16 mouse cellular contexts compared by ENCODE assay signal in the genomic region with DNA sequence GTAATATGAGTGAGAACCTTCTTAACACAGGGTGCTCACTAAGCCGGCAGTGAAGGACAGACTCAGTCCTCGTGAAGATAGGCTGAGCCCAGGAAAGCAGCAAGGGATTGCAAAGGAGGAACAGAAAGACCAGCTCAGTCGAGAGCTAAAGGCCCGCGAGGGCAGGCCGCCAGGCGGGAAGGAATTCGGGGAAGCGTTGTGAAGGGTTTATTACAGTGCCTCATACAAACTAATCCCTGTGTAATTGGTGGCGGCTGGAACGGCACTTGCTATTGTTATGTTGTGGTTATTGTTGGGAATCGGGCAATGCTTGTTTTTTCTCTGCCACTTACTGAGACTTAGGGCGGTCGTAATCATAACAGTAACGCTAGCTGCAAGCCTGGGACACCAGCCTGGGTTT. TPM values are rescaled to one million over a fixed set of nuclear protein-coding genes. Genes with fewer than 3 reads are reported as not detected.
A peak's percentile ranks its signal among the peaks of the same experiment; 100 is the strongest.
DNase-seq lines count a peak whose midpoint lies in the region; ATAC-seq and TF ChIP-seq lines count a peak whose summit lies in the region.
"Had no signal": no experiment of that assay in that cellular context is flagged by ENCODE, and none has a peak within 500 bp of the region (broad histone marks: within the 10 kb centered on the region; RNA-seq: fewer than 3 reads in every experiment).

No protein-coding gene starts in this region.

- H3K27ac ChIP-seq in forebrain, embryonic 12.5 days: peak overlapping the region; percentile 43
- no peak overlapping the region for H3K27ac ChIP-seq in forebrain, embryonic 16.5 days (ENCODE audit: low read length)
- H3K27ac ChIP-seq in lung, embryonic 14.5 days (ENCODE audit: low read depth): no peak overlapping the region
- H3K27ac ChIP-seq in ES-E14 (ENCODE audit: insufficient read depth, low read depth, low read length, poor library complexity, severe bottlenecking): no peak overlapping the region
- H3K27ac ChIP-seq in forebrain, embryonic 14.5 days (ENCODE audit: low read depth, low read length): peak overlapping the region; percentile 33; the same call in 1 of the 2 replicates

- 20% methylated on average over 15 of the region's 15 CpGs for WGBS in forebrain, embryonic 12.5 days
- 10% methylated on average over 15 of the region's 15 CpGs for WGBS in forebrain, embryonic 16.5 days
- 65% methylated on average over 15 of the region's 15 CpGs for WGBS in lung, embryonic 14.5 days
- 8% methylated on average over 15 of the region's 15 CpGs for WGBS in forebrain, embryonic 14.5 days

- in situ Hi-C loops in ES-E14 (cut with MboI; ENCODE audit: low sequenced_read_pairs in 2 of 2, unreplicated experiment in 2 of 2): no loop called here

- no peak overlapping the region for H3K4me2 ChIP-seq in forebrain, embryonic 12.5 days
- H3K4me2 ChIP-seq in forebrain, embryonic 16.5 days (ENCODE audit: low read length): no peak overlapping the region
- no peak overlapping the region for H3K4me2 ChIP-seq in lung, embryonic 14.5 days
- H3K4me2 ChIP-seq in forebrain, embryonic 14.5 days (ENCODE audit: low read length): no peak overlapping the region

- H3K27me3 ChIP-seq in forebrain, embryonic 12.5 days: no peaks in the 10 kb centered on the region
- no peaks in the 10 kb centered on the region for H3K27me3 ChIP-seq in forebrain, embryonic 16.5 days (replicated peaks; ENCODE audit: control insufficient read depth, insufficient read depth, low read length)
- no peaks in the 10 kb centered on the region for H3K27me3 ChIP-seq in lung, embryonic 14.5 days (ENCODE audit: insufficient read depth, low read length)
- H3K27me3 ChIP-seq in forebrain, embryonic 14.5 days (replicated peaks; ENCODE audit: control insufficient read depth, insufficient read depth, low read length): no peaks in the 10 kb centered on the region
- H3K27me3 ChIP-seq: CH12.LX had no signal

- peaks cover 30% of the 10 kb centered on the region for H3K4me1 ChIP-seq in forebrain, embryonic 12.5 days
- H3K4me1 ChIP-seq in forebrain, embryonic 16.5 days (replicated peaks; ENCODE audit: control insufficient read depth, insufficient read depth, low read length): peaks cover 24% of the 10 kb centered on the region
- H3K4me1 ChIP-seq in lung, embryonic 14.5 days (ENCODE audit: insufficient read depth): 0 out of 2 replicates have a peak, but pooled peaks cover 3% of the 10 kb centered on the region
- H3K4me1 ChIP-seq in ES-E14 (ENCODE audit: control insufficient read depth in 2 of 2, insufficient read depth in 2 of 2, low read length in 2 of 2, poor library complexity in 1 of 2): peaks cover 17 to 55% of the 10 kb centered on the region in 2 experiments
- peaks cover 5% of the 10 kb centered on the region for H3K4me1 ChIP-seq in forebrain, embryonic 14.5 days (ENCODE audit: control insufficient read depth, insufficient read depth, low read length)

- 0 out of 2 replicates have a peak overlapping the region, but pooled peaks have one; percentile 1 for H3K9ac ChIP-seq in forebrain, embryonic 12.5 days
- H3K9ac ChIP-seq in forebrain, embryonic 16.5 days (replicated peaks; ENCODE audit: low read depth, low read length): no peak overlapping the region
- no peak overlapping the region for H3K9ac ChIP-seq in lung, embryonic 14.5 days
- no peak overlapping the region for H3K9ac ChIP-seq in ES-E14 (ENCODE audit: insufficient read depth, low read depth, low read length, poor library complexity, severe bottlenecking)
- H3K9ac ChIP-seq in forebrain, embryonic 14.5 days (ENCODE audit: low read length): no peak overlapping the region

- no peaks in the 10 kb centered on the region for H3K9me3 ChIP-seq in forebrain, embryonic 12.5 days
- H3K9me3 ChIP-seq in forebrain, embryonic 16.5 days (ENCODE audit: control insufficient read depth, low read length): no peaks in the 10 kb centered on the region
- H3K9me3 ChIP-seq in lung, embryonic 14.5 days (ENCODE audit: low read depth, low read length): no peaks in the 10 kb centered on the region
- H3K9me3 ChIP-seq in ES-E14 (ENCODE audit: control insufficient read depth, insufficient read depth, low read depth, low read length): no peaks in the 10 kb centered on the region
- no peaks in the 10 kb centered on the region for H3K9me3 ChIP-seq in forebrain, embryonic 14.5 days (replicated peaks; ENCODE audit: control insufficient read depth, low read length)
- H3K9me3 ChIP-seq: heart, embryonic 10.5 days had no signal

- no peak for TF ChIP-seq CTCF in lung, embryonic 14.5 days (IDR thresholded peaks at IDR 0.05; ENCODE audit: low read depth)

- no peak for ATAC-seq in forebrain, embryonic 12.5 days (ENCODE audit: low FRiP score)
- ATAC-seq in forebrain, embryonic 16.5 days: no peak
- no peak for ATAC-seq in lung, embryonic 14.5 days (ENCODE audit: insufficient read depth)
- ATAC-seq in forebrain, embryonic 14.5 days: no peak

- H3K4me3 ChIP-seq in forebrain, embryonic 12.5 days (replicated peaks): no peak overlapping the region
- no peak overlapping the region for H3K4me3 ChIP-seq in forebrain, embryonic 16.5 days (replicated peaks; ENCODE audit: low read length)
- no peak overlapping the region for H3K4me3 ChIP-seq in lung, embryonic 14.5 days (ENCODE audit: low read depth, low read length)
- H3K4me3 ChIP-seq in ES-E14 (ENCODE audit: insufficient read depth in 1 of 2, low read depth in 1 of 2, low read length in 2 of 2, poor library complexity in 1 of 2, severe bottlenecking in 1 of 2): peak overlapping the region; percentile 1 to 23; a peak in 1 of 4 replicates
- no peak overlapping the region for H3K4me3 ChIP-seq in forebrain, embryonic 14.5 days (ENCODE audit: low read depth, low read length)
- H3K4me3 ChIP-seq: heart, embryonic 10.5 days had no signal

- peak; percentile 47 for DNase-seq in lung, embryonic 14.5 days
- no peak for DNase-seq in lung, postnatal 36 days
- DNase-seq in ES-E14 (ENCODE audit: low read depth, low spot score): no peak
- DNase-seq in forebrain, embryonic 14.5 days (ENCODE audit: low spot score): peak; percentile 64
- DNase-seq in thymus, postnatal 36 days: no peak
- no peak for DNase-seq in heart, adult 11 months
- DNase-seq: cerebellum, adult 9-11 months; gastrocnemius, postnatal 25 days; kidney, adult 9 months; layer of hippocampus, postnatal 36 days; retina, postnatal 1 day had no signal

- H3K36me3 ChIP-seq in forebrain, embryonic 12.5 days (replicated peaks): peaks cover 92% of the 10 kb centered on the region
- peaks cover 27% of the 10 kb centered on the region for H3K36me3 ChIP-seq in forebrain, embryonic 16.5 days (ENCODE audit: control insufficient read depth, insufficient read depth)
- peaks cover 97% of the 10 kb centered on the region for H3K36me3 ChIP-seq in lung, embryonic 14.5 days (ENCODE audit: insufficient read depth)
- peaks cover 97% of the 10 kb centered on the region for H3K36me3 ChIP-seq in ES-E14 (ENCODE audit: control insufficient read depth, insufficient read depth, low read length, poor library complexity, severe bottlenecking)
- H3K36me3 ChIP-seq in forebrain, embryonic 14.5 days (ENCODE audit: control insufficient read depth, insufficient read depth, low read length): peaks cover 88% of the 10 kb centered on the region

TF ChIP-seq in ES-E14, 5 proteins besides CTCF, POLR2A, EP300 and RAD21:
- no peak for TF ChIP-seq HCFC1 (IDR thresholded peaks at IDR 0.05; ENCODE audit: borderline replicate concordance, insufficient read depth, low read length)
- TF ChIP-seq CHD2 (IDR thresholded peaks at IDR 0.05; ENCODE audit: low read depth, low read length): no peak
- no peak for TF ChIP-seq ZNF384 (IDR thresholded peaks at IDR 0.05; ENCODE audit: low read depth, low read length)
- no peak for TF ChIP-seq ZC3H11A (IDR thresholded peaks at IDR 0.05; ENCODE audit: borderline replicate concordance, low read depth, low read length)
- TF ChIP-seq MAFK (IDR thresholded peaks at IDR 0.05; ENCODE audit: insufficient read depth, low read depth, low read length): no peak
TF ChIP-seq in ES-E14: peak in this region for 0.

RNA-seq across cellular contexts. Expression of gene Cisd3, which starts 8.2 kb away (rescaled TPM):
- 13.2 and 14.9 TPM in 2 replicates for polyA plus RNA-seq in forebrain, embryonic 12.5 days (2016; fragmentation: Nextera tagmentation; extraction: Ambion mirVana)
- polyA plus RNA-seq in forebrain, embryonic 16.5 days (2015; fragmentation: Nextera tagmentation; extraction: Ambion mirVana): 14.6 and 15.4 TPM in 2 replicates
- 27.1 and 35.3 TPM in 2 replicates for polyA plus RNA-seq in lung, embryonic 14.5 days (2014; fragmentation: Nextera tagmentation; extraction: Ambion mirVana)
- 49.9 and 66.0 TPM in 2 replicates for total RNA-seq in ES-E14 (2012; rRNA removed)
- 17.3 and 19.5 TPM in 2 replicates for polyA plus RNA-seq in forebrain, embryonic 14.5 days (2014; fragmentation: Nextera tagmentation; extraction: Ambion mirVana)

RNA-seq across cellular contexts. Expression of gene Mllt6, which starts 14.2 kb away (rescaled TPM):
- polyA plus RNA-seq in forebrain, embryonic 12.5 days (2016; fragmentation: Nextera tagmentation; extraction: Ambion mirVana): 3.3 and 3.7 TPM in 2 replicates
- polyA plus RNA-seq in forebrain, embryonic 16.5 days (2015; fragmentation: Nextera tagmentation; extraction: Ambion mirVana): 4.2 and 5.1 TPM in 2 replicates
- 5.2 TPM in 2 replicates for polyA plus RNA-seq in lung, embryonic 14.5 days (2014; fragmentation: Nextera tagmentation; extraction: Ambion mirVana)
- total RNA-seq in ES-E14 (2012; rRNA removed): 113 and 142 TPM in 2 replicates
- polyA plus RNA-seq in forebrain, embryonic 14.5 days (2014; fragmentation: Nextera tagmentation; extraction: Ambion mirVana): 5.0 and 5.9 TPM in 2 replicates

RNA-seq across cellular contexts. Expression of gene Pcgf2, which starts 22.9 kb away (rescaled TPM):
- 24.2 TPM in 2 replicates for polyA plus RNA-seq in forebrain, embryonic 12.5 days (2016; fragmentation: Nextera tagmentation; extraction: Ambion mirVana)
- 14.8 and 19.8 TPM in 2 replicates for polyA plus RNA-seq in forebrain, embryonic 16.5 days (2015; fragmentation: Nextera tagmentation; extraction: Ambion mirVana)
- polyA plus RNA-seq in lung, embryonic 14.5 days (2014; fragmentation: Nextera tagmentation; extraction: Ambion mirVana): 16.0 and 19.7 TPM in 2 replicates
- total RNA-seq in ES-E14 (2012; rRNA removed): 20.1 and 28.4 TPM in 2 replicates
- polyA plus RNA-seq in forebrain, embryonic 14.5 days (2014; fragmentation: Nextera tagmentation; extraction: Ambion mirVana): 17.6 and 21.9 TPM in 2 replicates
- total RNA-seq: neutrophil, adult 5-6 weeks had no signal

RNA-seq across cellular contexts. Expression of gene Psmb3, which starts 25.8 kb away (rescaled TPM):
- polyA plus RNA-seq in forebrain, embryonic 12.5 days (2016; fragmentation: Nextera tagmentation; extraction: Ambion mirVana): 457 TPM in 2 replicates
- 403 and 431 TPM in 2 replicates for polyA plus RNA-seq in forebrain, embryonic 16.5 days (2015; fragmentation: Nextera tagmentation; extraction: Ambion mirVana)
- 496 and 514 TPM in 2 replicates for polyA plus RNA-seq in lung, embryonic 14.5 days (2014; fragmentation: Nextera tagmentation; extraction: Ambion mirVana)
- total RNA-seq in ES-E14 (2012; rRNA removed): 522 and 677 TPM in 2 replicates
- 530 and 674 TPM in 2 replicates for polyA plus RNA-seq in forebrain, embryonic 14.5 days (2014; fragmentation: Nextera tagmentation; extraction: Ambion mirVana)

RNA-seq across cellular contexts. Expression of gene Epop, which starts 47.9 kb away (rescaled TPM):
- polyA plus RNA-seq in forebrain, embryonic 12.5 days (2016; fragmentation: Nextera tagmentation; extraction: Ambion mirVana): 10.0 and 11.9 TPM in 2 replicates
- 2.1 and 2.6 TPM in 2 replicates for polyA plus RNA-seq in forebrain, embryonic 16.5 days (2015; fragmentation: Nextera tagmentation; extraction: Ambion mirVana)
- 6.1 and 7.4 TPM in 2 replicates for polyA plus RNA-seq in lung, embryonic 14.5 days (2014; fragmentation: Nextera tagmentation; extraction: Ambion mirVana)
- total RNA-seq in ES-E14 (2012; rRNA removed): 100 and 109 TPM in 2 replicates
- polyA plus RNA-seq in forebrain, embryonic 14.5 days (2014; fragmentation: Nextera tagmentation; extraction: Ambion mirVana): 2.5 and 3.3 TPM in 2 replicates

Comparison
In these comparisons a context has a peak if more than half of its experiments do, and no peak if none do; other contexts are left out.
1. H3K27ac ChIP-seq: peak in forebrain, embryonic 12.5 days (single experiment) and forebrain, embryonic 14.5 days (single experiment); none in forebrain, embryonic 16.5 days (single experiment), lung, embryonic 14.5 days (single experiment) and ES-E14 (single experiment).
2. DNase-seq: peak in lung, embryonic 14.5 days (single experiment) and forebrain, embryonic 14.5 days (single experiment); none in lung, postnatal 36 days (single experiment), ES-E14 (single experiment), thymus, postnatal 36 days (0 of 2) and heart, adult 11 months (single experiment).
3. H3K4me3 ChIP-seq: peak in ES-E14 (2 of 2); none in forebrain, embryonic 12.5 days (single experiment), forebrain, embryonic 16.5 days (single experiment), lung, embryonic 14.5 days (single experiment) and forebrain, embryonic 14.5 days (single experiment).